16 mouse cellular contexts compared by ENCODE assay signal in the genomic region with DNA sequence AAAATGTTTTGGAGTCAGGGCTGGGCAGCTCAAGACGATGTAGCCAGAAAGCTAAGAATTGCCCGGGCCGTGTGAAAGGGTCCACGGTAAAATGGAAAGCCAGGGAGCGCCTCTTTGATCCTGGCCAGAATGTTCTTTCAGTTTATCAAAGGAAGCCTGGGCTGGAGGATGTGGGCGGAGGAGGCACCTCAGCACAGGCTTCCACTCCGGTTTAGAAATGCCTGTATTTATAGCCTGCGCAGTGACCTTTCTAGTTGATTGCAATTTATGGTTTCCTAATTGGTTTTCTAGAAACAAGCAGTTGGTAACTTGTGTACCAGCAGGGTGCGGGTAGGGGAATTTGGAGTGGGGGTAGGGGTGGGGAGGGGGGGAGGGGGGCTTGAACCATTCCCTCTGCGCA.
DNase-seq lines count a peak whose midpoint lies in the region; ATAC-seq lines count a peak whose summit lies in the region.
"Had no signal": no experiment of that assay in that cellular context is flagged by ENCODE, and none has a peak within 500 bp of the region (broad histone marks: within the 10 kb centered on the region; RNA-seq: fewer than 3 reads in every experiment).

No protein-coding gene starts in this region.

- no peak for ATAC-seq in heart, embryonic 13.5 days (ENCODE audit: extremely low read depth, insufficient number of reproducible peaks, low FRiP score, low TSS enrichment)
- no peak for ATAC-seq in midbrain, embryonic 13.5 days
- ATAC-seq in limb, embryonic 11.5 days (ENCODE audit: insufficient number of reproducible peaks, low FRiP score, low TSS enrichment, low read depth) = no peak; the same call in 1 of the 2 replicates
- ATAC-seq in neural tube, embryonic 15.5 days (ENCODE audit: low FRiP score) = no peak
- ATAC-seq: forebrain, embryonic 15.5 days had no signal

- no peaks in the 10 kb centered on the region for H3K27me3 ChIP-seq in heart, embryonic 13.5 days (replicated peaks)
- H3K27me3 ChIP-seq in midbrain, embryonic 10.5 days (ENCODE audit: low read depth, poor library complexity, severe bottlenecking) = no peaks in the 10 kb centered on the region
- H3K27me3 ChIP-seq in midbrain, embryonic 13.5 days = no peaks in the 10 kb centered on the region
- no peaks in the 10 kb centered on the region for H3K27me3 ChIP-seq in limb, embryonic 11.5 days (ENCODE audit: control insufficient read depth, insufficient read depth, low read length)
- no peaks in the 10 kb centered on the region; the same call in 1 of the 2 replicates for H3K27me3 ChIP-seq in neural tube, embryonic 15.5 days (replicated peaks)
- H3K27me3 ChIP-seq: forebrain, embryonic 15.5 days; hindbrain, embryonic 15.5 days; liver, embryonic 15.5 days; stomach, embryonic 15.5 days had no signal

- intact Hi-C loops in heart, postnatal 14 days (cut with DNase I) = no loop called here

- DNase-seq in heart, postnatal 14 days = no peak
- no peak for DNase-seq in midbrain, embryonic 10.5 days (ENCODE audit: low spot score)
- peak; percentile 48 for DNase-seq in limb, embryonic 11.5 days (ENCODE audit: low spot score)
- DNase-seq in lung, postnatal 14 days = no peak
- no peak for DNase-seq in cerebellum, adult 8-10 months
- DNase-seq: cerebellum, postnatal 10 days; gastrocnemius, postnatal 14 days; thymus, postnatal 36 days had no signal

- no peaks in the 10 kb centered on the region for H3K36me3 ChIP-seq in heart, embryonic 13.5 days
- H3K36me3 ChIP-seq in midbrain, embryonic 10.5 days = no peaks in the 10 kb centered on the region
- no peaks in the 10 kb centered on the region for H3K36me3 ChIP-seq in midbrain, embryonic 13.5 days
- no peaks in the 10 kb centered on the region for H3K36me3 ChIP-seq in limb, embryonic 11.5 days (ENCODE audit: control insufficient read depth, insufficient read depth, low read length)
- H3K36me3 ChIP-seq in neural tube, embryonic 15.5 days = no peaks in the 10 kb centered on the region
- H3K36me3 ChIP-seq: forebrain, embryonic 15.5 days; hindbrain, embryonic 15.5 days; liver, embryonic 15.5 days; stomach, embryonic 15.5 days had no signal

- H3K4me1 ChIP-seq in heart, embryonic 13.5 days = peaks cover 15% of the 10 kb centered on the region
- peaks cover 16% of the 10 kb centered on the region for H3K4me1 ChIP-seq in midbrain, embryonic 10.5 days
- H3K4me1 ChIP-seq in midbrain, embryonic 13.5 days (replicated peaks) = peaks cover 24% of the 10 kb centered on the region
- H3K4me1 ChIP-seq in limb, embryonic 11.5 days (ENCODE audit: control insufficient read depth, insufficient read depth, low read length) = no peaks in the 10 kb centered on the region
- H3K4me1 ChIP-seq in neural tube, embryonic 15.5 days = peaks cover 12% of the 10 kb centered on the region
- H3K4me1 ChIP-seq: liver, embryonic 15.5 days; stomach, embryonic 15.5 days had no signal

- H3K4me3 ChIP-seq in heart, embryonic 13.5 days = no peak overlapping the region
- H3K4me3 ChIP-seq in midbrain, embryonic 10.5 days = no peak overlapping the region
- no peak overlapping the region for H3K4me3 ChIP-seq in midbrain, embryonic 13.5 days (replicated peaks)
- no peak overlapping the region for H3K4me3 ChIP-seq in limb, embryonic 11.5 days (ENCODE audit: low read depth, low read length)
- no peak overlapping the region for H3K4me3 ChIP-seq in neural tube, embryonic 15.5 days (replicated peaks)
- H3K4me3 ChIP-seq: forebrain, embryonic 15.5 days; hindbrain, embryonic 15.5 days; liver, embryonic 15.5 days; stomach, embryonic 15.5 days had no signal

- H3K4me2 ChIP-seq in heart, embryonic 13.5 days = 0 out of 2 replicates have a peak overlapping the region, but pooled peaks have one; percentile 7
- no peak overlapping the region for H3K4me2 ChIP-seq in midbrain, embryonic 13.5 days (replicated peaks)
- H3K4me2 ChIP-seq in limb, embryonic 11.5 days (ENCODE audit: low read depth, severe bottlenecking) = no peak overlapping the region
- peak overlapping the region; percentile 13; the same call in 1 of the 2 replicates for H3K4me2 ChIP-seq in neural tube, embryonic 15.5 days
- H3K4me2 ChIP-seq: forebrain, embryonic 15.5 days; heart, embryonic 11.5 days; hindbrain, embryonic 15.5 days; liver, embryonic 15.5 days; stomach, embryonic 15.5 days had no signal

- 44% methylated on average over 10 of the region's 10 CpGs for whole genome bisulfite sequencing in heart, embryonic 13.5 days
- whole genome bisulfite sequencing in midbrain, embryonic 10.5 days = 51% methylated on average over 10 of the region's 10 CpGs
- WGBS in midbrain, embryonic 13.5 days = 34% methylated on average over 10 of the region's 10 CpGs
- 5% methylated on average over 10 of the region's 10 CpGs for WGBS in limb, embryonic 11.5 days
- WGBS in neural tube, embryonic 15.5 days = 6% methylated on average over 10 of the region's 10 CpGs

- peaks cover 9% of the 10 kb centered on the region; the same call in 1 of the 2 replicates for H3K9me3 ChIP-seq in heart, embryonic 13.5 days
- no peaks in the 10 kb centered on the region; the same call in 1 of the 2 replicates for H3K9me3 ChIP-seq in midbrain, embryonic 10.5 days (replicated peaks)
- H3K9me3 ChIP-seq in midbrain, embryonic 13.5 days = peaks cover 8% of the 10 kb centered on the region; the same call in 1 of the 2 replicates
- no peaks in the 10 kb centered on the region for H3K9me3 ChIP-seq in limb, embryonic 11.5 days (ENCODE audit: control insufficient read depth, low read length)
- no peaks in the 10 kb centered on the region for H3K9me3 ChIP-seq in neural tube, embryonic 15.5 days (replicated peaks)
- H3K9me3 ChIP-seq: forebrain, embryonic 15.5 days; hindbrain, embryonic 15.5 days; liver, embryonic 15.5 days; stomach, embryonic 15.5 days had no signal

- peak overlapping the region; percentile 1; the same call in 1 of the 2 replicates for H3K27ac ChIP-seq in heart, embryonic 13.5 days (replicated peaks)
- H3K27ac ChIP-seq in midbrain, embryonic 10.5 days (replicated peaks) = 0 out of 2 replicates have a peak overlapping the region, but pooled peaks have one; percentile 10
- H3K27ac ChIP-seq in midbrain, embryonic 13.5 days = no peak overlapping the region
- no peak overlapping the region for H3K27ac ChIP-seq in limb, embryonic 11.5 days (replicated peaks; ENCODE audit: low read depth, low read length)
- H3K27ac ChIP-seq in neural tube, embryonic 15.5 days (replicated peaks) = no peak overlapping the region
- H3K27ac ChIP-seq: forebrain, embryonic 15.5 days; hindbrain, embryonic 15.5 days; liver, embryonic 15.5 days; stomach, embryonic 15.5 days had no signal

- no peak overlapping the region for H3K9ac ChIP-seq in heart, embryonic 13.5 days
- H3K9ac ChIP-seq in midbrain, embryonic 13.5 days (replicated peaks) = no peak overlapping the region
- H3K9ac ChIP-seq in limb, embryonic 11.5 days (ENCODE audit: low read length) = no peak overlapping the region
- no peak overlapping the region for H3K9ac ChIP-seq in neural tube, embryonic 15.5 days (replicated peaks)
- H3K9ac ChIP-seq: forebrain, embryonic 15.5 days; hindbrain, embryonic 15.5 days; liver, embryonic 15.5 days; stomach, embryonic 15.5 days had no signal

Comparison
In these comparisons a context has a peak if more than half of its experiments do, and no peak if none do; other contexts are left out.
1. H3K27ac ChIP-seq: peak in heart, embryonic 13.5 days (single experiment) and midbrain, embryonic 10.5 days (single experiment); none in midbrain, embryonic 13.5 days (single experiment), limb, embryonic 11.5 days (single experiment) and neural tube, embryonic 15.5 days (single experiment).
2. H3K4me2 ChIP-seq: peak in heart, embryonic 13.5 days (single experiment) and neural tube, embryonic 15.5 days (single experiment); none in midbrain, embryonic 13.5 days (single experiment) and limb, embryonic 11.5 days (single experiment).